Mouse (Mus musculus) spleen, embryonic (tissue): Measurements from ENCODE around the gene Nsmce4a.
"Not testable (repeated sequence)": the region's sequence is repeated elsewhere in the genome, so short reads cannot be mapped to it uniquely, and the experiment has no call there.

Experiments
- CTCF ChIA-PET: fragments of 350-600 bp; sonication (Branson Sonifier 250); formaldehyde crosslinking; loops from one replicate; lab custom pipeline; 2022; lab: Charles Lee

The Nsmce4a gene

DNA sequence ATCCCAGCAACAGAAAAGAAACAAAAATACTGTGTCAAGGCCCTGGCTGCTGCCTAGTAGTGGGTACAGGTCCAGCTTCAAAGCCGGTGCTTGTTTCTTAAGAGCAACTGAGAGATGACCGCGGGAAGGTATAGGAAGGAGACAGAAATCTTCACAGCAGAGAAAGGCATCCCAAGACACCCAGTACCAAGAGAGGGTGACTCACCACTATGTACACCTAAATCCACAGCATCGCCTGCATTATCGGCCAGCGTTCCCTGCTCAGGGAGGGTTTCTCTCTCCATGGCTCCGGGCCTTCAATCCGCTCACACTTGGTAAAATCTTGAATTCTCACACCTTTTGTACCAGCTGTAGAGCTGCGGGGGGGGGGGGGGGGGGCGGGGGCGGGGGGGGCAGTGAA, at the start of gene Nsmce4a:
Gene Nsmce4a, minus strand, starts transcription at position 298 of the 400 bp plus-strand sequence.
- CTCF ChIA-PET: no interaction called here

DNA sequence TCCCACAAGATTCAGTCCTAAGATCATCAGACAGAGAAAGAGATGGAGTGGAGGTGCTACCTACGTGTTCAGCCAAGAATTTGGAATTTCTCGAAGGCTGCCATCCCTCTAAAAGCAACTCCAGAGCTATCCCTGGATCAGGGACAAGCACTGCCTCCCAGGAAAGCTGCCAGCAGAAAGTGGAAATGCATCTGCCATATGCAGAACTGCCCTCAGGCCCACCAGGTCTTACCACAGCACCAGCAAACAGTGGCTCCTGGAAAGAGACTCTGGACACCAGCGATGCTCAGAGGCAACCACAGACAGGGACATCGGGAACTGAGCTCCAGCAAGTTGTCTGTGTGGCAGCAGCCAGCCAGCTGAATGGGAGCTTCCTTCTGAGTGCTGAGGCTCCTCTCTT, 49.4 kb upstream of the Nsmce4a start:
- CTCF ChIA-PET: no interaction called here

DNA sequence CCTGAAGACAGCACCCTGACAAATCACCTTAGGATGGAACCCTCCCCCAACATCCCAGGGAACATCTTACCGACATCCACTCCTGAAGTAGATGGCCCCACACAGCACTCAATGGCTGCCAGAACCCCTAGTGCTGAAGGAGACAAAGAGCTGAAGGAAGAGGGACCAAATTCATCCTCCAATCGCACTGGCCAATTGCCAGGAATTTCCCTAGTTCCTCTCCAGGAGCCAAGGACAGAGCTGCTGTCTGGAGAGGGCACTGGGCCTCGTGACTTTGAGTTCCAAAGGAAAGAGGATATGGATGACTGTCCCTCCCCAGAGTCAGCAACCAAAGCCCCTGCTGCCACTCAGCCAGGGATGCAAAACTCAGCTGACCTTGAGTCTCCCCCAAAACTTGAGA, 49.0 kb upstream of the Nsmce4a start:
- CTCF ChIA-PET: no interaction called here

DNA sequence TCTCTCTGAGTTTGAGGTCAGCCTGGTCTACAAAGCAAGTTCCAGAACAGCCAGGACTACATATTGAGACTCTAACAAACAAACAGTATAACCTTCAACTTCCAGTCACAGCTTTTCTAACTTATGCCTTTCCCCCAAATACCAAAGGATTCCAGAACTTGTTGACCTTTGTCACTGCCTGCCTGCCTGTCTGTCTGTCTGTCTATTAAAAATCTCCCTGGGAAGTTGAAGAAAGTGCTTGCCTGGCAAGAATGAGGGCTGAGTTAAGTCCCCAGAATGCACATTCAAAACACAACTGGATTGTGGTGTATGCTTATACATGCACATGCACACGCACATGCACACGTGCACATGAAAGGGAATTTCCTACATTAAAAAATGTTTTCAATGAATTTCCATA, 48.1 kb upstream of the Nsmce4a start:
- CTCF ChIA-PET: no interaction called here

DNA sequence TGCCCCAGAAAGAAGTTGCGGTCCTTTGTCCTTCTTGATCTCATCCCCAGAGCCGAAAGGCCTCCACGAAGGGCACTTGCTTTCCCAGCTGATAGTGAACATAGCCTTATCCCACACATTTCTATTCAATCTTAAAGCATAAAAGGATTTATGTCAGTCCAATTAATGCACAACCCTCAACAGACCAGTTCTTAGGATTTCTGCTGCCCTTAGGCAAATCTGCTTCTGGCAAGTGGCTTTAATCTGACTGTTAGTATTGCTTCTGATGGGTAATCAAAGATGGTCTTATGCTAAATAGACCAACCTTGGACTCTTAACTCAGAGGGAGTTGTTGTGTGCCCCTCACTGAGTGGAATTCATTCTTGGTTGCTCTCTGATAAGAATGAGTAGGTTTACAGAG, 44.7 kb upstream of the Nsmce4a start:
- CTCF ChIA-PET: no interaction called here

DNA sequence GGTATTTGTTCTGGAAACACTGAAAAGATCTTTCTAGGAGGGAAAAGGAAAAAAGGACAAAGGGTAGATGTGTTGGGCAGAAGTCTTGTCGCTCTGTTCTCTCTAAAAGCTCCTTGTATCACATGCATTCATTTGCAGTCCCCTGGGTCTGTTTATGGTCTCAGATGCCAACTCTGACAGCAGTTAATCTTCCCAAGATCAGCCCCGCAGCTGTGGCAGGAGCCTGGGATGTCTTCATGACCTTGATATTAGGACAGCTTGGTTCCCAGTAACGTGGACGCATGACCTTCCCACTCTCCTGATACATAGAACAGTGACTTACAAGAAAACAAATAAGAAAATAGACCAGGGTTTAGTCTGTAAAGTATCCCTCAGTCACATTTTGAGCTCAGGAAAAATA, 41.1 kb upstream of the Nsmce4a start:
- CTCF ChIA-PET: no interaction called here

DNA sequence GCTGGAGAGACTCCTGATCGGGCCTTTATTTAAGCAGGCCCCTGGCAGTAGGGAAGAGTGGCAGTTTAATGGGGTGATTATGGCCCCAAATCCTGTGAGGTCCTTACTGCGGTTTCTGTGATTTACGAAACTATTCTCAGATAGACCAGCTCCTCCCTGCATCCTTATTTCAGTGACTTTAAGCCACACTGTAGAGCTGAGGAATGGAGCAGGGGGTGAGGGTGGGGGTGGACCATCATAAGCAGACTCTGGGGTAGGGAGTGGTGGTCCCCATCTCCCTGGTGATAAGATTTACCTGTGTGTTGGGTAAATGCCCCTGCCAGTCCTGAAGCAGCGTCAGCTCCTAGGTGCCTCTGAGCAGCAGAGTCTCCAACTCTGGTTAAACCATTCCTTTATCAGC, 34.0 kb upstream of the Nsmce4a start:
- CTCF ChIA-PET: no interaction called here

DNA sequence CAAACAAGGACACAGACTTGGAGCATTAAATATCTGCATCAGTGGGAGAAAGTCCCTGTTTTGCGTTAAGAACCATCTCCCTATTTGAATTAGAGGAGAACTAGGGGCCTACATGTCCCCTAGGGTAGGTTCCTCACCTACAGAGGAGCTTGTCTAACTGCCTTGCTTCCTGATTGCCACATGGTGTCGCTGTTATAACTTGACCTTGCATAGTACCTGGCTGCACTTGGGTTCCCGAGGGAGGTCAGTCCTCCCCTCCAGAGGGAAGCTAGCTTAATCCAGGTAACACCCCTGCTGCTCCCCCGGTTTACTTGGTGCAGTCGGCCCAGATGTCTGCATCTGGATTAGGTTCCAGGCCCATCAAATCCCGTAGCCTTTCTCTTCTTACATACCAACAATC, 32.2 kb upstream of the Nsmce4a start:
- CTCF ChIA-PET: no interaction called here

DNA sequence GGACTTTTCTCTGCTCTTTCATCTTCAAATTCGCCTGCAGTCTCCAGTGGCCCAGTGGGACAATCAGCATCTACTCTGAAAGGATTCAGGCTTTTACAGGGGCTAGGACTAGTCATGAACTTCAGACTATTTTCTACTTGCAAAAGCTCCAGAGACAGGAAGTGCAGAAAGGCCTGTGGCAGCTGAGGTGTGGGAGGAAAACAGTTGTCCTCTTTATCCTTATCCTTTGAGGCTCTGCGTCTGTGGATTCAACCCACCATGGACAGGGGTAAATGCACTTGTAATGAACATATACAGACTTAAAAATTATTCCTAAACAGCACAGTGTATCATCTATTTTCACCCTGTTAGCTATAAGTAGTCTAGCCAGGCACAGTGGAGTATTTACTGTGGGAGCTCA, 31.5 kb upstream of the Nsmce4a start:
- CTCF ChIA-PET: interaction anchor here (0.7 kb wide), 1 partner anchor 150 kb away, joined by 13 read pairs; no protein-coding TSS in a partner anchor

DNA sequence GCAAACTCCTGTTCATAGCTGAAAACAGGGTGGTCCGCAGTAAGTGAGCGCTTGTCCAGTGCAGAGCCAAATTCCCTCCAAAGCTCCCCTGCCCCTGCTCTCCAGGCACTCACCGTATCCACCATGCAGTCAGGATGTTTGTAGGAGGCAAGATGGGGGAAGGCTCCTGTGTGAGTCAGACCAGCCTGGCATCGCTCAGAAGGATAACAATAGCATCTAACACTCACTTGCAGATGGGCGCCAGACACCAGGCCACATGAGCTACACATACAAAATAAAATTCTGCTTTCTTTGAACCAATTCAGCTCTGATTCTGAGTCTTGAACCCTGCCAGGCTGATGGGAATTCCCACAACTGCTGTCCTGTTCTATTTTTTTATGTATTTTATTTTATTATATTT, 30.6 kb upstream of the Nsmce4a start:
- CTCF ChIA-PET: no interaction called here

DNA sequence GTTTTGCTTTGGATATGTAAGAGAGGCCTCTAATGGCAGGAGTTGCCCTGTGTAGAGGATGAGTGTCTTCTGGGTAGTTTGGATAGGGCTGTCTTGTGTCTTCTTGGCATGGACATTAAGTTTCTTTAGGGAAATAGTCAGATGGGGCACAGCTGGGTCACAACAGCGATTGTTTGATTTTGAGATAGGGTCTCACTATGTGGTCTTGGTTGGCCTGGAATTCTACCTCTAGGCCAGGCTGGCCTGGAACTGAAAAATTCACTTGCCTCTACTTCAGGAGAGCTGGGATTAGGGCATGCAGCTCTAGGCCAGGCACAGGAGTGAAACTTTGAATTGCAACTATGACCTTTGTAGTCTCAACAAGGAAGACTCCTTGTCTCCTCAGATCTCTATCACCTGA, 29.9 kb upstream of the Nsmce4a start:
- CTCF ChIA-PET: interaction anchor here (0.6 kb wide), 1 partner anchor 9 kb away, joined by 3 read pairs; no protein-coding TSS in a partner anchor

DNA sequence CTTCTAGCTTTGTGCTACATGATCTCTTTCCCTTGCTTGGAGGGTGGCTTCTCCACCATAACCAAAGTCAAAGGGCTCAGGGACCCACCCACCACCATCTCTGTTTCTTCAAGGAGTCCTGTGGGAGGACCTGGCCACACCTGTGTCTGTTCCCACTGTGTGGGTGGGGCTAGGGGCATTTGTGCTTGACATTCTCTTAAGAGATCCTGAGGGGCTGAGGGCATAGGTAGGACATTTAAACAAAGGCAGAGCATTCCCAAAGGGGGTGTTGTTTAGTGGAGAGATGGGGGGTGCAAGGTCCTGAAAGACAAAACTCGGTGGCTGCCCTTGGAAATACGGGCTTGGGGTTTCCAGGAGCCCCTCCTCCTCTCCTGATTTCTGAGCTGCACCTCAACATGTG, 27.6 kb upstream of the Nsmce4a start:
- CTCF ChIA-PET: no interaction called here

DNA sequence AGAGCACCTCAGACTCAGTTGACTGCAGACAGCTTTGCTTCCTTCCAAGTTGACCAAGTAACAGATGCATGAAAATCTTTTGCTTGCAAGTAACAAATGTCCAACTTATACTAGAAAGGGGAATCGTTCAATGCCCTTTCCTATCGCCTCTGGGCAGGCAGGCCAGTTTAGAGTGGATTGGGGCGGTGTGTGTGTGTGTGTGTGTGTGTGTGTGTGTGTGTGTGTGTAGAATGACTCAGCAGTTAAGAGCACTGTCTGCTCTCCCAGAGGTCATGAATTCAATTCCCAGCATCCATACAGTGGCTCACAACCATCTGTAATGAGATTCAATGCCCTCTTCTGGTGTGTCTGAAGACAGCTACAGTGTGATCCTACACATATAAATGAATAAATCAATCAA, 27.2 kb upstream of the Nsmce4a start:
- CTCF ChIA-PET: no interaction called here

DNA sequence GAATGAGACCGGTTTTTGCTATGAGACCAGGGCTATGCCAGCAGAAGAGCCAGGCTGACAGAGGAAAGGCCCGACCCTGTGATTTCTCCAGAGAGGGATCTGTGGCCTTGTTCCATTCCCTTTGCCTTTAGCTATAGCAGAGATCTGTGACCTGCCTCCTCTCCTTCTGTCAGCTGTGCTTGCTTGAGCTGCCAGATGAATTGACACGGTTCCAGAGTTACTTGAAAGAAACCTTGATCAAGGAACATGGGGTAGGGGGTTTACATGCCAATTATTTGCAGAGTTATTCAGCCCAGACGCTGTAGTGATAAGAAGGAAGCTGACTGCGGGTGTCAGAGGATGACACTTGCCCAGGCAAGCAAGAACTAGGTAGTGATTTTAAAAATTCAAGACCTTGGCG, 24.6 kb upstream of the Nsmce4a start:
- CTCF ChIA-PET: no interaction called here

DNA sequence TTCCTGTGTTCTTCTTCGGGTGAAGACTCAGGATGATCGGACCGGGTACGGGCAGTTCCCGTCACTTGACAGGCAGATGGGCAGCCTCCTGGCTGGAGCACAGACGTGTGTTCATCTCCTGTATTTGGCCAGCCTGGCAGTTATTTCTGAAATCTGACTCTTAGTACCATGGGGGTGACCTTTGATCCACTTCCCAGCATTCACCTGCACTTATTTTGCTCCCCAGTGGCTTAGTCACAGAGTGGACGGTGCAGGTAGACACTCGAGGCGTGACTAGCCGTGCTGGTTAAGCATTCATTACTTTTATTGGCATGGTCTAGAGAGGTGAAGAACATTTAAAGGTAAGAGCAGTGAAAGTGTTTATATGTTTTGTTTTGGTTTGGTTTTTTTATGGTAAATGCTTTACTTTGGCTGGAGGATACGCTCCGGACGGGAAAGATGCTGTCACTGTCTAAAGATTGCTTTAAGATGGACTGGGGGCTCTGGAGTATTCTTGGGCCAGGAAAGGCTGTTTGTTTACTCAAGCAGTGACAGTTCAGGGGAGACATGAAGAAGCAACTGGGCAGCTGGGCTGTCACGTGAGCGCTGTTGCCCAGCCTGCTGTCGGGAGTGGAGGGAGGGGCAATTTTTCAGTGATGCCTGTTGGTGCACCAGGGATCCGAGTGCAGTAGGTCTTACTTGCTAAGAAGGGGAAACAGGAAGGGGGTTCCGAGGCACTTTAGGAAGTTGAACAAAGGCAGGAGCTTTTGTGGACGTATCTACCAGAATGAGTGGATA, 23.3 kb upstream of the Nsmce4a start:
- CTCF ChIA-PET: not testable (repeated sequence)

DNA sequence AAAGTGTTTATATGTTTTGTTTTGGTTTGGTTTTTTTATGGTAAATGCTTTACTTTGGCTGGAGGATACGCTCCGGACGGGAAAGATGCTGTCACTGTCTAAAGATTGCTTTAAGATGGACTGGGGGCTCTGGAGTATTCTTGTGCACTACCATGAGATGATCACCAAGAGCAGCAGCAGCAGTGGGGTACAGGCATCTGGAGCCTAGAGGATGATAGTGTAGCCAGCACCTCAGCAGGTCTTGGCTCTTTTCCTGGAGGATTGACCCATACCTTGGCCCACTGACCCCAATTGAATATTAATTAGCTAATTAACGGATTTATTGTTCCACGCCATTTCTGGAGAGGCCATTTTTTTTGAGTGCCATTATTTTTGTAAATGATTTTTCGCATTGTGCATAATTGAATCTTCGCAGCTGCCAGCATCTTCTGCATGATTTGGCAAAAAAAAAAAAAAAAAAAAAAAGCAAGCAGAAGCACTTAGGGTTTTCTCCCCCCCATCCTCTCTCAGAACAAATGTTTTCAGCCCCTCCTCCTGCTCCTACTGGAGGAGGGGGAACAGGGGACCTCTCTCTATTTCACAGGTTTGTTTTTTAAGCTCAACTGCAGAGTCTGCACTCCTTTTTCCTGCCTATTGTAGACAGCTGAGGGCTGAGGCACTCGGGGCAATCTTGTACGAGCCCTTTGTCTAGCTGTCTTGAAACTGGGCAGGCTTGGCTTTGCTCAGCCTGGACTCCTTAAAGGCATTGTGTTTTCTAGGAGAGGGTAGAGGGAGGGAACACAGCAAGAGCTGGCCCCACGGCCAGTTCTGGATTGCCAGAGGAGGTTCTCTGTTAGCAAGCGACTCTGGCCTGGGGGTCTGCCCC, 20.7 kb upstream of the Nsmce4a start:
- CTCF ChIA-PET: interaction anchor here (0.6 to 0.7 kb wide), 2 partner anchors 9 to 26 kb away, joined by 3 to 4 read pairs; no protein-coding TSS in a partner anchor

DNA sequence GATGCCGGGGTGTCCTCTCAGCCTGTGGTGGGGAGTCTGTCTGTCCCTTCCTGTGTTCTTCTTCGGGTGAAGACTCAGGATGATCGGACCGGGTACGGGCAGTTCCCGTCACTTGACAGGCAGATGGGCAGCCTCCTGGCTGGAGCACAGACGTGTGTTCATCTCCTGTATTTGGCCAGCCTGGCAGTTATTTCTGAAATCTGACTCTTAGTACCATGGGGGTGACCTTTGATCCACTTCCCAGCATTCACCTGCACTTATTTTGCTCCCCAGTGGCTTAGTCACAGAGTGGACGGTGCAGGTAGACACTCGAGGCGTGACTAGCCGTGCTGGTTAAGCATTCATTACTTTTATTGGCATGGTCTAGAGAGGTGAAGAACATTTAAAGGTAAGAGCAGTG, 20.1 kb upstream of the Nsmce4a start:
- CTCF ChIA-PET: interaction anchor here (0.7 kb wide), 1 partner anchor 10 kb away, joined by 3 read pairs; no protein-coding TSS in a partner anchor

DNA sequence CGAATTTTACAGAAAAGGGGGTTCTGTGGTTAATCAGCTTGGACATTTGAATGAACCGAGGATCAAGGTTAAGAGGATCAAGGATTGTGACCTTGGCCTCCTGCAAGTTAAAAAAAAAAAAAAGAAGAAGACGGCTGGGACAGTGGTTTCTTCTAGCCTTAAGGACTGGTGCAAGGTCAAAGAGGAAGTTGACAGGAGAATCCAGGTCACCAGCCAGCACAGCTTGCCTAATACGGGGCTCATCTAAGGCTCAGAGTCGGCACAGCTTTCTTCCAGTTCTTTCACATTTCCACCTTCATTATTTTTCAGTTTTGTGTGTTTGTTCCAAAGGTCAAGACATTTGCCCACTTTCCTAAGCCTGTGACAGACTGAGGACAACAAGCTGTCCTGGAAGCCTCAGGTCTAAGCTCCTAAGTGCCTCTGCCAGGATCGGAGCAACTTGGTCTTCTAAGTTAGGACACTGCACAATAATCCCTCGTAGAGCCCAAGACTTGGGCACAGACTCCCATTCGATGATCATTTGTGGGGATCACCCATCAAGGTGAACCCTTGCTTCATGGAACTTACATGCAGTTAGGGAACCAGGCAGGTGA, 18.0 kb upstream of the Nsmce4a start:
- CTCF ChIA-PET: no interaction called here

DNA sequence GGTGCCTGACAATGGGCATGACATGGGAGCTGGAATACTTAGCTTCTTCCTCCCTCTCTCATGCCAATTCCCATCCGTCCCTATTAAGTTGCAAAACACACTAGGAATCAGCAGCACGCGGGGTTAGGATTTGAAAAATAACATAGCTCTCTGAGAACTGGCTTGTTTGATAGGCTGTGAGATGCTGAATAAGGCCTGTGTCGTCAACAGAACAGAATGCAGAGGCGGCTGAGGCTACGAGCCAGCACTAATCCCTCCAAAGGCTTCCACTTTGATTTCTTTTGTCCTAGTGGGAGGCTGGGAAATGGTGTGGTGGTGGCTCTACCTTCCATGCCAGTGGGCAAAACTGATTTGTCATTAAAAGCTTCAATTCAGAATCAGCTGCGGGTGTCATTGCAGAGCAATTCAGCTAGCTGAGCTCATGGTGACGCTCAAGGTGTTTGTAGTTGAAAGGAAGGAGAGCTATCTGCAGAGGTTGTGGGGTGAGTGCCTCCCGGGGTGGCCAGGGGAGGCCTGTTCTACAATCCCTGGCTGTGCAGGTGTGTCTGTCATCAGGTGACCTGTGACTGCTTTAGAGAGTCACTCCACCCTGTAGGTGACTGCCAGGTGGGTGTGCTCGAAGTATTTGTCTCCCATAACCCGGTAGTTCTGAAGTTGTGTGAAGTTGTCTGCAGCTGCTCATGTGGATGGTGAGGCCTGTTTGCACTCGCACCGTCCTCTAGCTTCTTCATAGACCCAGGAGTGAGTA, 17.3 kb upstream of the Nsmce4a start:
- CTCF ChIA-PET: no interaction called here

DNA sequence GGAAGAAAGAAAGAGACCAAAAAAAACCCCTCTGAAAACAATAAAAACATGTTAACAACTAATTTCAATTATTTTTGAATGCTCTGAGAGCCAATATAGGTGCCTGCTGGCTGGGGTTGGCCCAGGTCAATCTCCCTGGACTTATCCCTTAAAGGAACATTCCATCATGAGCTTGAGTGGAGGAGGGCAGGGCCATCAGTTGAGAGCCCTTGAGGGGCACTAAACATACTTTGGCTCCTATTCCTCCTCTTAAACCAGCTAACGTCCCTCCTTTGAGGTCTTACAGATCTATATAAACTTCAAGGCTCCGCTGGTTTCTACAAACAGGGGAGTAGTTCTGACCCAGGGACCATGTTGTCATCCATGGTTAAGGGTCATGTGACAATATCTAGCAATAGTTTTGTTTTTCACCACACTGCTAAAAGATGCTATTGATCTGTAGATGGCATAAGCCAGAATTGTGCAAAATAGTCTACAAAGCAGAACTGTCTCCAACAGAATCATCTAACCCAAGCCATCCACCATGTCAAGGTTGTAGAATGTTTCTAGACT, 13.7 kb upstream of the Nsmce4a start:
- CTCF ChIA-PET: interaction anchor here (0.6 kb wide), 1 partner anchor 167 kb away, joined by 5 read pairs; no protein-coding TSS in a partner anchor

DNA sequence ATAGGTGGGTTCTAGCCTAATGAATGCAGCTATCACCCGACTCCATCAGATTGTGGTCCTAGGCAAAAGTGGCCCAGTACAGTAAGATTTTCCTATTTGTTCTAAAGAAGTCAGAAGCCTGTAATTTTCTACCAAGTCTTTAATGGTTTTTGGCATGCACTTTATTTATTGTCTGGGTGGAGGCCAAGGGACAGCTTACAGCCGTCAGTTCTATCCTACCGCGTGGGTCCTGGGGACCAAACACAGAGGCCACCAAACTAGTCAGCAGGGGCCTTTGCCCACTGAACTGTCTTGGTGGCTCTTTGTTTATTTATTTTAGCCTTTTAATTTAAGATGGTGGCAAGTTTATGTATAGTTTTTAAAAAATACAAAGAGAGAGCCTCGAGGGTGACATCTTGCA, 5.7 kb upstream of the Nsmce4a start:
- CTCF ChIA-PET: no interaction called here
